Mouse (Mus musculus): ENCODE data around the gene Myo1b. TPM values are rescaled to one million over a fixed set of nuclear protein-coding genes. Genes with fewer than 3 reads are reported as not detected.
A peak's percentile ranks its signal among the peaks of the same experiment; 100 is the strongest.

Gene Myo1b
- polyA plus RNA-seq, 1 experiment from 2014 or later: 87.7 TPM

GRCm38 (mm10) chr1:51747494-51747893 is 168.4 kb downstream of the Myo1b start:
- H3K27ac ChIP-seq (replicated peaks; ENCODE audit: low read depth, low read length): no peak overlapping the region

DNA sequence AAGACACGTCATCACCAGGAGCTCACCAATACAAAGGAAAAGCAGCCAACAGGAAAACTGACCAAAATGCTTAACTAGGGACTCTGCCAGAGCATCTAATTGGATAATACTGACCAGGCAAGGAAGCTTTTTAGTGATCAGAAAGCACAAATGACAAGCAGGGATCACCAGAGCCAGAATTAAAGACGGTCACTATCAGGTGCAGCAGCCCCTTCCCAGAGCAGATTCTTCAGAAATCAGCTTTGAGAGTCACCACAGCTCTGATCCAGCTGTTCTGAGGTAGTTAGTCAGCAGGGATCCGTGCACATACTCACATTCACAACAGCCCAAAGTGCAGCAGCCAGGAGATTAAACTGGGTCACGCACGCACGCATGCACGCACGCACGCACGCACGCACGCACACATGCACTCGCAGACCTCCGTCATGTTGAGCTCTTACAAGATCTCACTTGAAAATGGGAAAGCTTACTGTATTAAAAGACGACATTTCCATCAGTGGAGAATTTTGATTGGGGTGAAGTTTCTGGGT is 169.1 kb downstream of the Myo1b start:
- no peak overlapping the region for H3K4me2 ChIP-seq (ENCODE audit: low read depth, low read length)
- 85% methylated on average over 15 of the region's 15 CpGs for WGBS
- no peaks in the 10 kb centered on the region for H3K9me3 ChIP-seq (ENCODE audit: control insufficient read depth, low read length)
- H3K4me1 ChIP-seq (ENCODE audit: control insufficient read depth, insufficient read depth, low read length): no peaks in the 10 kb centered on the region
- H3K4me3 ChIP-seq (ENCODE audit: low read depth, low read length): no peak overlapping the region
- no peaks in the 10 kb centered on the region for H3K27me3 ChIP-seq (replicated peaks; ENCODE audit: control insufficient read depth, insufficient read depth, low read length)
- no peak overlapping the region for H3K27ac ChIP-seq (replicated peaks; ENCODE audit: low read depth, low read length)
- no peak overlapping the region for H3K9ac ChIP-seq (ENCODE audit: low read depth, low read length)
- DNase-seq (ENCODE audit: low spot score): no peak
- peaks cover 34% of the 10 kb centered on the region for H3K36me3 ChIP-seq (ENCODE audit: control insufficient read depth, insufficient read depth, low read length)
- ATAC-seq (ENCODE audit: low read depth): no peak

More at GRCm38 (mm10) chr1:51747494-51747893, 168.4 kb downstream of the Myo1b start:
- WGBS: 18% methylated on average over 12 of the region's 12 CpGs
- ATAC-seq (ENCODE audit: low read depth) (peak; percentile 51; the same call in 1 of the 2 replicates), DNase-seq (ENCODE audit: low spot score) (peak; percentile 83)
- Histone ChIP-seq H3K9ac (ENCODE audit: low read depth, low read length) (no peak overlapping the region), H3K4me3 (ENCODE audit: low read depth, low read length) (no peak overlapping the region), H3K36me3 (ENCODE audit: control insufficient read depth, insufficient read depth, low read length) (peaks cover 39% of the 10 kb centered on the region), H3K4me1 (ENCODE audit: control insufficient read depth, insufficient read depth, low read length) (no peaks in the 10 kb centered on the region), H3K9me3 (ENCODE audit: control insufficient read depth, low read length) (no peaks in the 10 kb centered on the region), H3K4me2 (ENCODE audit: low read depth, low read length) (no peak overlapping the region), H3K27me3 (replicated peaks; ENCODE audit: control insufficient read depth, insufficient read depth, low read length) (no peaks in the 10 kb centered on the region)

DNA sequence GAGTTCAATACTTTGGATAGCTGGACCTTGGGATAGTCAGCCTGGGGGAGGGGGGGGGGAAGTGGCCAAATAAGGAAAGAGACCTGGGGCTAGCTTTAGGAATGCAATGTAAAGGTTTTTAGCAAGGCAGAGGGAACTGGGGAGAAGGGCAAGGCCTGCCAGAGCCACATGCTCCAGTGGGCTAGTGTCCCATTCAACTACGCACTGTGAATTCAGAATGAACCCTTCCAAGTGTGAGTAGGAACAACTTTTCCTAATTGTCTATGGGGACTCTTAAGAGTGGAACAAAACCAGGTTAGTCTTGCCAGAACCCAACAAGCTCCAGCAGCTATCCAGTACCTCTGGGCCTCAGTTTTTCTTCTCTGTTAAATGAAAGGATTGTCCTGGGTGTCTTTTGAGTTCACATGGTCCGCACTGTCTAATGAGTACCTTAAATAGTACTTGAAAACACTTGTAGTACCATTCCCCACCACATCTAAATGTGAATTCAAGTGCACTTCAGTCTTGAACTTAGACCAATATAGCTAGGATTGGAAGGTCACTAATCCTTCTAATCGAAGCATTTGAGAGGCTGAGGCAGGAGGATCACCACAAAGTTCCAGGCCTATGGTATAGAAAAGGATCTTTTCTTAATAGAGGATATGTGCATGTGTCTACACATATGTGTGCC is 172.0 kb downstream of the Myo1b start:
- DNase-seq (ENCODE audit: low spot score): no peak
- Histone ChIP-seq H3K9me3 (ENCODE audit: control insufficient read depth, low read length) (no peaks in the 10 kb centered on the region), H3K27me3 (replicated peaks; ENCODE audit: control insufficient read depth, insufficient read depth, low read length) (no peaks in the 10 kb centered on the region), H3K9ac (ENCODE audit: low read depth, low read length) (no peak overlapping the region), H3K4me3 (ENCODE audit: low read depth, low read length) (no peak overlapping the region), H3K27ac (replicated peaks; ENCODE audit: low read depth, low read length) (no peak overlapping the region), H3K36me3 (ENCODE audit: control insufficient read depth, insufficient read depth, low read length) (peaks cover 21% of the 10 kb centered on the region; the same call in 1 of the 2 replicates), H3K4me2 (ENCODE audit: low read depth, low read length) (no peak overlapping the region), H3K4me1 (ENCODE audit: control insufficient read depth, insufficient read depth, low read length) (no peaks in the 10 kb centered on the region)
- WGBS: 96% methylated on average over 3 of the region's 3 CpGs
- no peak for ATAC-seq (ENCODE audit: low read depth)

GRCm38 (mm10) chr1:51742586-51742985 is 173.3 kb downstream of the Myo1b start:
- ATAC-seq (ENCODE audit: low read depth): no peak

GRCm38 (mm10) chr1:51740626-51741231 is 175.1 kb downstream of the Myo1b start:
- no peak overlapping the region for H3K4me3 ChIP-seq (ENCODE audit: low read depth, low read length)
- WGBS: 79% methylated on average over 10 of the region's 10 CpGs
- no peak overlapping the region for H3K9ac ChIP-seq (ENCODE audit: low read depth, low read length)
- peaks cover 19% of the 10 kb centered on the region; the same call in 1 of the 2 replicates for H3K36me3 ChIP-seq (ENCODE audit: control insufficient read depth, insufficient read depth, low read length)
- no peaks in the 10 kb centered on the region for H3K9me3 ChIP-seq (ENCODE audit: control insufficient read depth, low read length)
- H3K4me2 ChIP-seq (ENCODE audit: low read depth, low read length): no peak overlapping the region
- H3K27me3 ChIP-seq (replicated peaks; ENCODE audit: control insufficient read depth, insufficient read depth, low read length): no peaks in the 10 kb centered on the region
- ATAC-seq (ENCODE audit: low read depth) (no peak), DNase-seq (ENCODE audit: low spot score) (no peak)
- no peaks in the 10 kb centered on the region for H3K4me1 ChIP-seq (ENCODE audit: control insufficient read depth, insufficient read depth, low read length)
- no peak overlapping the region for H3K27ac ChIP-seq (replicated peaks; ENCODE audit: low read depth, low read length)

More at GRCm38 (mm10) chr1:51742586-51742985, 173.3 kb downstream of the Myo1b start:
- Histone ChIP-seq H3K4me1 (ENCODE audit: control insufficient read depth, insufficient read depth, low read length) (no peaks in the 10 kb centered on the region), H3K4me3 (ENCODE audit: low read depth, low read length) (no peak overlapping the region), H3K9ac (ENCODE audit: low read depth, low read length) (no peak overlapping the region), H3K27ac (replicated peaks; ENCODE audit: low read depth, low read length) (no peak overlapping the region), H3K36me3 (ENCODE audit: control insufficient read depth, insufficient read depth, low read length) (peaks cover 19% of the 10 kb centered on the region; the same call in 1 of the 2 replicates), H3K27me3 (replicated peaks; ENCODE audit: control insufficient read depth, insufficient read depth, low read length) (no peaks in the 10 kb centered on the region), H3K4me2 (ENCODE audit: low read depth, low read length) (no peak overlapping the region), H3K9me3 (ENCODE audit: control insufficient read depth, low read length) (no peaks in the 10 kb centered on the region)
- DNase-seq (ENCODE audit: low spot score): no peak
- 96% methylated on average over 1 of the region's 1 CpGs for WGBS

- WGBS: 73% methylated on average over 5 of the region's 5 CpGs
- Histone ChIP-seq H3K4me2 (ENCODE audit: low read depth, low read length) (no peak overlapping the region), H3K9ac (ENCODE audit: low read depth, low read length) (no peak overlapping the region), H3K4me1 (ENCODE audit: control insufficient read depth, insufficient read depth, low read length) (no peaks in the 10 kb centered on the region), H3K27ac (replicated peaks; ENCODE audit: low read depth, low read length) (no peak overlapping the region), H3K36me3 (ENCODE audit: control insufficient read depth, insufficient read depth, low read length) (peaks cover 10% of the 10 kb centered on the region; the same call in 1 of the 2 replicates), H3K27me3 (replicated peaks; ENCODE audit: control insufficient read depth, insufficient read depth, low read length) (no peaks in the 10 kb centered on the region), H3K4me3 (ENCODE audit: low read depth, low read length) (no peak overlapping the region), H3K9me3 (ENCODE audit: control insufficient read depth, low read length) (no peaks in the 10 kb centered on the region)
- DNase-seq (ENCODE audit: low spot score) (no peak), ATAC-seq (ENCODE audit: low read depth) (peak; percentile 53; the same call in 1 of the 2 replicates)
Observed at GRCm38 (mm10) chr1:51739252-51739852, 176.5 kb downstream of the Myo1b start.

GRCm38 (mm10) chr1:51736822-51737221 is 179.0 kb downstream of the Myo1b start:
- Histone ChIP-seq H3K9me3 (ENCODE audit: control insufficient read depth, low read length) (no peaks in the 10 kb centered on the region), H3K4me1 (ENCODE audit: control insufficient read depth, insufficient read depth, low read length) (no peaks in the 10 kb centered on the region), H3K27me3 (replicated peaks; ENCODE audit: control insufficient read depth, insufficient read depth, low read length) (no peaks in the 10 kb centered on the region), H3K4me3 (ENCODE audit: low read depth, low read length) (no peak overlapping the region), H3K36me3 (ENCODE audit: control insufficient read depth, insufficient read depth, low read length) (no peaks in the 10 kb centered on the region), H3K4me2 (ENCODE audit: low read depth, low read length) (no peak overlapping the region), H3K27ac (replicated peaks; ENCODE audit: low read depth, low read length) (no peak overlapping the region), H3K9ac (ENCODE audit: low read depth, low read length) (no peak overlapping the region)
- no peak for ATAC-seq (ENCODE audit: low read depth)
- 73% methylated on average over 2 of the region's 2 CpGs for WGBS
- no peak for DNase-seq (ENCODE audit: low spot score)

GRCm38 (mm10) chr1:51734721-51735120 is 181.2 kb downstream of the Myo1b start:
- WGBS: 82% methylated on average over 6 of the region's 6 CpGs
- Histone ChIP-seq H3K27ac (replicated peaks; ENCODE audit: low read depth, low read length) (no peak overlapping the region), H3K9ac (ENCODE audit: low read depth, low read length) (no peak overlapping the region), H3K27me3 (replicated peaks; ENCODE audit: control insufficient read depth, insufficient read depth, low read length) (no peaks in the 10 kb centered on the region), H3K4me3 (ENCODE audit: low read depth, low read length) (no peak overlapping the region), H3K36me3 (ENCODE audit: control insufficient read depth, insufficient read depth, low read length) (no peaks in the 10 kb centered on the region), H3K4me2 (ENCODE audit: low read depth, low read length) (no peak overlapping the region), H3K4me1 (ENCODE audit: control insufficient read depth, insufficient read depth, low read length) (no peaks in the 10 kb centered on the region), H3K9me3 (ENCODE audit: control insufficient read depth, low read length) (no peaks in the 10 kb centered on the region)
- no peak for ATAC-seq (ENCODE audit: low read depth)
- no peak for DNase-seq (ENCODE audit: low spot score)
